Mouse (Mus musculus) testis, adult 2 months (tissue): ENCODE results near the gene Ocln. TPM values are rescaled to one million over a fixed set of nuclear protein-coding genes. Genes with fewer than 3 reads are reported as not detected.

Source experiments
- H3K27ac ChIP-seq: fragments of 200-500 bp; 2 replicates; pipeline ENCODE4 v1.5.1; 2012; ENCODE audit warnings: low read depth, low read length; ENCODE audit not compliant: control insufficient read depth, insufficient read depth
- H3K27me3 ChIP-seq: fragments of 200-500 bp; 2 replicates; pipeline ENCODE4 v1.6.1; 2012; ENCODE audit warnings: mild to moderate bottlenecking, low read length, moderate library complexity; ENCODE audit not compliant: control insufficient read depth, insufficient read depth
- H3K36me3 ChIP-seq: fragments of 200-500 bp; 2 replicates; pipeline ENCODE4 v1.6.1; 2012; ENCODE audit warnings: mild to moderate bottlenecking, low read length; ENCODE audit not compliant: control insufficient read depth, insufficient read depth
- H3K4me1 ChIP-seq: fragments of 200-500 bp; 2 replicates; pipeline ENCODE4 v1.6.1; 2012; ENCODE audit warnings: low read length; ENCODE audit not compliant: control insufficient read depth, insufficient read depth
- H3K4me3 ChIP-seq: fragments of 200-500 bp; 2 replicates; pipeline ENCODE4 v1.5.1; 2012; ENCODE audit warnings: low read depth, mild to moderate bottlenecking, low read length, moderate library complexity, mixed read lengths; ENCODE audit not compliant: control insufficient read depth
- CTCF ChIP-seq: fragments of 200-500 bp; IDR thresholded peaks from 2 replicates; pipeline ENCODE4 v1.5.1; 2012; ENCODE audit warnings: low read depth, mild to moderate bottlenecking, inconsistent platforms, low read length, moderate library complexity; ENCODE audit not compliant: control insufficient read depth, insufficient read depth, insufficient replicate concordance
- POLR2A ChIP-seq: fragments of 200-500 bp; IDR thresholded peaks from 2 replicates; pipeline ENCODE4 v1.6.1; 2012; ENCODE audit warnings: low read depth, mild to moderate bottlenecking, inconsistent platforms, low read length, moderate library complexity; ENCODE audit not compliant: control insufficient read depth
- polyA plus RNA-seq: library from polyadenylated mRNA; depleted of rRNA; stranded (reverse); fragments of >200 nt; gene quantifications from 2 replicates; pipeline ENCODE4 v1.2.3, GENCODE M21; 2012

Ocln gene
- polyA plus RNA-seq, 1 experiment, result 3.0 TPM

GRCm38 (mm10) chr13:100588646-100589045 is 36.1 kb upstream of the Ocln start:
- Histone ChIP-seq H3K4me1 (no peaks in the 10 kb centered on the region), H3K27me3 (no peaks in the 10 kb centered on the region), H3K4me3 (no peak overlapping the region), H3K27ac (no peak overlapping the region), H3K36me3 (no peaks in the 10 kb centered on the region)
- TF ChIP-seq CTCF (no peak), POLR2A (no peak)

- Histone ChIP-seq H3K4me3 (no peak overlapping the region), H3K4me1 (no peaks in the 10 kb centered on the region), H3K27ac (no peak overlapping the region), H3K36me3 (no peaks in the 10 kb centered on the region), H3K27me3 (no peaks in the 10 kb centered on the region)
- no peak for TF ChIP-seq POLR2A
- TF ChIP-seq CTCF, result no peak
Observed at GRCm38 (mm10) chr13:100582144-100582543, 29.6 kb upstream of the Ocln start.

GRCm38 (mm10) chr13:100581701-100582100 is 29.2 kb upstream of the Ocln start:
- no peaks in the 10 kb centered on the region for H3K36me3 ChIP-seq
- H3K4me3 ChIP-seq, result no peak overlapping the region
- no peak overlapping the region for H3K27ac ChIP-seq
- TF ChIP-seq CTCF (no peak), POLR2A (no peak)
- H3K27me3 ChIP-seq, result no peaks in the 10 kb centered on the region
- no peaks in the 10 kb centered on the region for H3K4me1 ChIP-seq

DNA sequence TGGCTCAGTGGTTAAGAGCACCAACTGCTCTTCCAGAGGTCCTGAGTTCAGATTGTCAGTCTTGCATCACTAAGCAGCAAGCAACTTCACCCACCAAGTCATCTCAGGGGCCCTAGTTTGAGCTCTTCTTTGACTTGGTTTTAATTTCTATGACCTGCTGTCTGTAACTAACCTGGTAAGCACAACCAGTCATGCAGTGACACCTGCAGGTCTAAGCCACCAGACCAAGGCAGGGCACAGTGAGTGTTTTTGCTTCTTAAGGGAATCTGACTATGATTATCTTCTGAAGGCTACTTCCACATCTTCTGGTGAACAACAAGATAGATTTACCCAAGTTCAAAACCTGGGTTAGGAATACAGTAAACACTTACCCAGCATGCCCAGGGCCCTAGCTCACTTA is 27.4 kb upstream of the Ocln start:
- H3K4me3 ChIP-seq, result no peak overlapping the region
- H3K4me1 ChIP-seq, result no peaks in the 10 kb centered on the region

GRCm38 (mm10) chr13:100579220-100579619 is 26.7 kb upstream of the Ocln start:
- TF ChIP-seq CTCF (no peak), POLR2A (no peak)
- no peaks in the 10 kb centered on the region for H3K27me3 ChIP-seq
- no peaks in the 10 kb centered on the region for H3K4me1 ChIP-seq
- no peak overlapping the region for H3K4me3 ChIP-seq
- no peak overlapping the region for H3K27ac ChIP-seq
- H3K36me3 ChIP-seq, result no peaks in the 10 kb centered on the region

More for the DNA sequence above, 27.4 kb upstream of the Ocln start:
- no peaks in the 10 kb centered on the region for H3K36me3 ChIP-seq
- TF ChIP-seq CTCF (no peak), POLR2A (no peak)
- H3K27ac ChIP-seq, result no peak overlapping the region
- H3K27me3 ChIP-seq, result no peaks in the 10 kb centered on the region

GRCm38 (mm10) chr13:100575950-100576349 is 23.4 kb upstream of the Ocln start:
- TF ChIP-seq POLR2A, result no peak
- no peak for TF ChIP-seq CTCF
- H3K27ac ChIP-seq, result no peak overlapping the region
- H3K4me3 ChIP-seq, result no peak overlapping the region
- H3K4me1 ChIP-seq, result no peaks in the 10 kb centered on the region
- H3K27me3 ChIP-seq, result no peaks in the 10 kb centered on the region
- no peaks in the 10 kb centered on the region for H3K36me3 ChIP-seq

DNA sequence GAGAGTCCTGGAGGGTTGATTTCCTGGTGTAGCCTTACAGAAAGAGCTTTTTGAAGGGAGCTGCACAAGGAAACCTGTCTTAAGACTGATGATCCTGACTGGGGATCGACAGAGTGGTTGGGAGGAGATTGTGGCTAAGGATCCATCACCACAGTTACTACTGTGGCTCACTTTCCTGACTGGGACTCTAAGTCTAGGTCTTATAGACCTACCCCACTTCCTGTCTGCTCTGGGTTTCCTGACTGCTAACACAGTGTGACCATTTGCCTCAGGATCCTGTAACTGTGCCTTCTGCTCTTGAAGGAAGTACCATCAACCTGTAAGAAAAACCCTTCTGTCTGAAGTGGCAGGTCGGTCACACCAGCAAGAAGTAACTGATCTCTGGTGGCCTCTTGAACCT is 18.2 kb upstream of the Ocln start:
- H3K27ac ChIP-seq, result no peak overlapping the region
- no peak overlapping the region for H3K4me3 ChIP-seq
- no peaks in the 10 kb centered on the region for H3K27me3 ChIP-seq
- no peaks in the 10 kb centered on the region for H3K36me3 ChIP-seq
- no peak for TF ChIP-seq CTCF
- TF ChIP-seq POLR2A, result no peak
- H3K4me1 ChIP-seq, result no peaks in the 10 kb centered on the region; the same call in 1 of the 2 replicates

DNA sequence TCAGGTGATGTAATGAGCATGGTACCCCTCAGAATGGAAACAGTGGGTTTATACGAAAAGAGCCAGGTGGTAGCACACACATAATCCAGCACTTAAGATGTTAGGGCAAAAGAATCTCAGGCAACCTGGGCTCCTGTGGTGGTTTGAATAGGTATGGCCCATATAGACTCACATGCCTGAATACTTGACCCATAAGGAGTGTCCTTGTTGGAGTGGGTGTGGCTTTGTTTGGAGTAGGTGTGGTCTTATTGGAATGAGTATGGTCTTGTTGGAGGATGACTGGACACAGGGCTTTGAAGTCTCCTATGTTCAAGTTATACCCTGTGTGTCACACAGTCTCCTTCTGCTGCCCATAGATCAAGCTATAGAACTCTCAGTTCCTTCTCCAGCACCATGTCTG is 15.8 kb upstream of the Ocln start:
- H3K27ac ChIP-seq, result no peak overlapping the region
- no peaks in the 10 kb centered on the region; the same call in 1 of the 2 replicates for H3K4me1 ChIP-seq
- no peak for TF ChIP-seq POLR2A
- TF ChIP-seq CTCF, result no peak
- no peak overlapping the region for H3K4me3 ChIP-seq
- no peaks in the 10 kb centered on the region for H3K36me3 ChIP-seq
- no peaks in the 10 kb centered on the region for H3K27me3 ChIP-seq
